Mouse (Mus musculus): ENCODE data around the gene Emilin2.

Gene Emilin2

DNA sequence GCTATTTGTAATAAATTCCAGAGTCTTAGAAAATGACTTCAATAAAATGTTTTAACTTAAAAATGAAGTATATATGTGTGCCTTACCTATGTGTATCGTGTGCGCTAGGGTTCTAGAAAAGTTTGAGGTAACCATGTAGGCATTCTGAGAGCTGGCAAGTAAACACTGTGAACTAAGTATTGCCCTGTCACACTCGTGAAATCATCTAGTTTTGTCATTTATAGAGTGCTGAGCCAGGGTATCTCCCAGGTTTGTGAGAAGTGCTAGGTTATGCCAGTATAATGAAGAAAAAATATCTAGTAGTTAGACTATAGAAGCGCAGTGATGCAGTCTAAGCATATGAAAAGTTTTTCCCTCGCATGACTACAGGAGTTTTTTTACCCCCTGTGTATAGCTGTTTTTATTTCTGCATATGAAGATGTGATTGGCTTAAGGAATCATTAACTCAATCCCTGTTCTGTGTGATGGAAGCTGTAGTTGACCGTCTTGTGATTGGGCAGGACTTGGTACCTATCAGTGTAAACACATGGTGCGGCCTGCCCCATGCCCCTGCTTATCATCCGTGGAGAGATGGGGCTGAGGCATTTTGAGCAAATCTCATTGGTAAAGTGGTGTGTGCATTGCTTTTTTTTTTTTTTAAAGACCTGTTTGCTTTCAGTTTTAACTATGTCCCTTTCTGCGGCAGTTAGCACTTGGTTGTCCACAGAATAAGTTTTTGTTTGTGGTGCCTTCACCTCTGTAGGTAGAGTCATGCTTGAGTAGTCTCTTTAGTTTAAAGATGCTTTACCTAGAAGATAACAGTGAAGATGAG, 107.6 kb downstream of the Emilin2 start:
- peak; percentile 76 for DNase-seq (ENCODE audit: low spot score)

Data from c-Kit-positive CD71-positive TER-119-positive erythroid progenitor cells, embryonic 14.5 days (primary cell).